Mouse (Mus musculus): Measurements from ENCODE around the gene Elp6.

DNA sequence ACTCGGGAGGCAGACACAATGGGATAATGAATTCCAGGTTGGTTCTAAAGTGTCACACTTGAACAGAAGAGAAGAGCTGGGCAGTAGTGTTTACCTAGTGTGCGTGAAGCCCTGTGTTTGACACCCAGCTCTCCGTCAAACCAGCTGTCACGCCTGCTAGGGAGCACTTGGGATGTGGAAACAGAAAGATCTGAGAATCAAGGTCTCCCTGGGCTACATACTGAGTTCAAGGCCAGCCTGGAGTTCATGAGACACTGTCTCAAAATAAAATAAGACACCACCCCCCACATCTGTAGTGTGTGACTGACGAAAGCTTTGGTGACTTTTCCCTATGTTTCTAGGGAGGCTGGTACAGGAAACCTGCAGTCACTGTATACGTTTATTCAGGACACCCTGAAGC, 10.4 kb downstream of the Elp6 start:
- TF ChIP-seq POLR2A (IDR thresholded peaks at IDR 0.05; ENCODE audit: control insufficient read depth, low read depth, low read length) = no peak
- no peak for TF ChIP-seq CTCF (IDR thresholded peaks at IDR 0.05; ENCODE audit: control insufficient read depth, insufficient read depth, insufficient replicate concordance, low read depth, low read length)
